Mouse (Mus musculus) layer of hippocampus, adult 11-12 months (tissue): ENCODE results near the gene Xrn1.
"Not testable (repeated sequence)": the region's sequence is repeated elsewhere in the genome, so short reads cannot be mapped to it uniquely, and the experiment has no call there.

Source experiments
- DNase-seq: peaks from one replicate; pipeline ENCODE4 v3.0.0; 2022; ENCODE audit warnings: low spot score

Xrn1 gene

DNA sequence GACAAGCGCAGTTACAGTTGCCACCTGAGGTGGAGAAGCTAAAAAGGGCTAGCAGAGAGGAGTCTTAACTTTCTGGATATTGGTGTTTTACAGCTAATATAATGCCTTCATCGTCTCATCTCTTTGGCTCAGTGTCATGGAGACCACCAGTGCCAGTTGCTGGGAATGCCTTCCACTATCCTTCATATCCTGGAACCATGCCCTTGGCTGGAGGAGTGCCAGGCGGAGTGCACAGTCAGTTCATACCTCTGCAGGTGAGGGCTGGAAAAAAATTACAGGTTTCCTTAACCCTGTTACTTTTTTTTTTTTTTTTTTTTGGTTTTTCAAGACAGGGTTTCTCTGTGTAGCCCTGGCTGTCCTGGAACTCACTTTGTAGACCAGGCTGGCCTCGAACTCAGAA, 96.9 kb downstream of the Xrn1 start:
- DNase-seq: no peak

DNA sequence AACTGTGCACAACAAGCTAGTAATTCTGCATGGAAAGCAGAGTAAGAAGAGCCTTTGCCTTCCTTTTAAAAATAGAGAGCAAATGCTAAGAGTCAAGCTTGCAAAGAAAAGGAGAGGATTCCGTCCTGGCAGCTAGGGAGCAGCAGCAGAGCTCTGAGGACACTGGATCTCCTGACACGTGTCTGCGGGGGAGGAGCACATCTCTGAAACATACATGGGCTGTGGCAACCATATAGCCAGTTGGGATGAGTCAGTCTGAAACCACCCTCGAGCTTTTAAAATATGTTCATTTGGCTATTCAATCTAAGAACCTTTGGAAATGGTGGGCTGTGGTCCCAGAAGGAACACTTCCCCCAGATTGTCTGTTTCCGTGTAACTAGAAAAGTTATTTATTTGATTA, 100.3 kb downstream of the Xrn1 start:
- DNase-seq: peak; percentile 51

DNA sequence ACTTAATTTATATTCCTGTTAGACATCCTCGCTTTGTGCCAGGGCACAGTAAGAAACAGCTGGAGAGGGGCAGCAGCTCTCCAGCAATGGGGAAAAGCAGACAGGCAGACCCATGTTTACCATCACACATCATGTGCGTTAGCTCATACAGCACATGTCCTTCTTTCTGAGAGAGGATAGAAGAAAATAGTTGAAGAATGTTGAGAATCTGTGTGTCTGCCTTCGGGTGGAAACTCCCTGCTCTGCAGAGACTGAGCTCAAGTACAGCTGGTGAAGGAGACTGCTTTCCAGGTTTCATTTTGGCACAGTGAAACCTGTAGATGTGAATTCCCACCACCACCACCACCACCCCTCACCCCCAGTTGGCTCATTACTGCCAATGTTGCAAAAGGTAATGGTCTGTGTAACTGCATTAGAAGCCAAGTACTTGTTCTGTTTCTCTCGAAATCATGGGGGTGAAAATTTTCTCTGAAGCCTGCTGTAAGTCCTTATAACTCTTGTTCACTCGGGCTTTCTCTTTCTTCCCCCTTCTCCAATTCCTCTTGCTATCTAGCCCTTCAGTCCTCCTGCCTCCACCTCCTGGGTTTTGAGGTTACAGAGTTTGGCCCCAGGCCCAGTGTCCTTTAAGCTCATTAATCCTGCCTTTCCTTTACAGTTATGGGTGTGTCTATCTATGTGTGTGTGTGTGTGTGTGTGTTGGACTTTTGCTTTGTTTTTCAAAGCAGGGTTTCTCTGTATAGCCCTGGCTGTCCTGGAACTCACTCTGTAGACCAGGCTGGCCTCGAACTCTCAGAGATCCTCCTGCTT, 102.1 kb downstream of the Xrn1 start:
- no peak for DNase-seq

DNA sequence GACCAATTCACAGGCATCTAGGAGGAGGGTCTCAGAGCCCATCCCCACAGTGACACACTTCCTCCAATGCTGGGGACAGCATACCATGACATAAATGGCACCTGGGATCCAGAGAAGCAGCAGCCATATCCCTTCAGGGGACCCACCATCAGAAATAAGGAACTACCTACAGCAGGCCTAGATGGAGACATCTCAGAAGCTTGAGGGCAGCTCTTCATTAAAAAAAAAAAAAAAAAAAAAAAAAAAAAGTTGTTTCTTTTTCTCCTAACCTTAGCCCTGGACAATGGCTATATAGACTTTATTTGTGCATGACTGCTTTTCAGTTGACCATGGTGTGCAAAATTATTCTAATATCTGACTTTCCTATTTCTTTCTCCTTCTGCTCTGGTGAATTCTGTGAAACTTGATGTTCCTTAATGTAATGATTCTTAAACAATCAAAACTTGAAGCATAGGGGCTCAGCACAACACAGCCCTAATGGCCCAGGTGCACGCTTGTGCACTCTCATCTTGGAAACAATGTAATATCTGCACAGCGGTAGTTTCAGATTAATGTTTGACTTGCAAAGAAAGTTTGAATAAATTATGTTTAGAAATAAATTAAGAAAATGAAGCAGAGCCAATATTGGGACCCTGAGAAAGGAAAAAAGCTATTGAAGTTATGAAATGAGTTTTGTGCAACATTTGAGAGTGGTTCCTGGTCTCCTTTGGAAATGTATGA, 108.7 kb downstream of the Xrn1 start:
- no peak for DNase-seq

DNA sequence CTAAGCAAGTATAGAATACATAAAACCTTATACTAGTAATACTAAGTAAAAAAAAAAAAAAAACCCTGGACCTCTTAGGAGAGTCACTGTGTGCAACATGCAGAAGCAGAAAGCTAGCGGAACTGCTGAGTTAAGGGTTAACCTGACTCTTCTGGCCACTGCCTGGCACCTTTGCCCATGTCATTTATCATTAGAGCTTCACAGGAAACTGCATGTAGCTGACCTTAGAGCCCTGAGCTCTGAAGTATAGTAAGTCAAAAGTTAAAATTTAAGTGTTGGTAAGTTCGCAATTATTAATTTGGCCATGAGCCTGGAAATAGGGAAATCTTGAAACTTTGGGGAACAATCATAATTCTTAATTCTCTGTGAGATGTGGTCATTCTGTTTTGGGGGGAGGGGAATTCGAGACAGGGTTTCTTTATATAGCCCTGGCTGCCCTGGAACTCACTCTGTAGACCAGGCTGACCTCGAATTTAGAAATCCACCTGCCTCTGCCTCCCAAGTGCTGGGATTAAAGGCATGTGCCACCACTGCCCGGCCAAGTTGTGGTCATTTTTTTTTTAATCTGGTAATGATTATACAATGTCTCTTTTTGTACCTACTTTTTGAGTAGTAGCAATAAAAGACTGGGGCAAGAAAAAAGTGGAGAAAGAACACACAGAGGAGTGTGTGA, 109.4 kb downstream of the Xrn1 start:
- no peak for DNase-seq

DNA sequence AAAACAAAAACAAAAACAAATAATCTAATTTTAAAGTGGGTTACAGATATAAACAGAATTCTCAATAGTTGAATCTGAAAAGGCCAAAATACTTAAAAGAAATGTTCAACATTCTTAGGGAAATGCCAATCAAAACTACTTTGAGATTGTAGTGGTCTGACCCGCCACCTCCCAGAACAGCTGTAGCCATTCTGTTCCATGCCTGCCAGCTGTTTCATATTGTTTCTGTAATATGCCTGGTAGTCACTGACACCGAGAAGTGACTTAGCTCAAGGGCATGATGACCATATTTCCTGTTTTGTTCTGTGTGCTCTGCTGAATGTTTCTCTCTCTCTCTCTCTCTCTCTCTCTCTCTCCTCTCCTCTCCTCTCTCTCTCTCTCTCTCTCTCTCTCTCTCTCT, 112.9 kb downstream of the Xrn1 start:
- no peak for DNase-seq

DNA sequence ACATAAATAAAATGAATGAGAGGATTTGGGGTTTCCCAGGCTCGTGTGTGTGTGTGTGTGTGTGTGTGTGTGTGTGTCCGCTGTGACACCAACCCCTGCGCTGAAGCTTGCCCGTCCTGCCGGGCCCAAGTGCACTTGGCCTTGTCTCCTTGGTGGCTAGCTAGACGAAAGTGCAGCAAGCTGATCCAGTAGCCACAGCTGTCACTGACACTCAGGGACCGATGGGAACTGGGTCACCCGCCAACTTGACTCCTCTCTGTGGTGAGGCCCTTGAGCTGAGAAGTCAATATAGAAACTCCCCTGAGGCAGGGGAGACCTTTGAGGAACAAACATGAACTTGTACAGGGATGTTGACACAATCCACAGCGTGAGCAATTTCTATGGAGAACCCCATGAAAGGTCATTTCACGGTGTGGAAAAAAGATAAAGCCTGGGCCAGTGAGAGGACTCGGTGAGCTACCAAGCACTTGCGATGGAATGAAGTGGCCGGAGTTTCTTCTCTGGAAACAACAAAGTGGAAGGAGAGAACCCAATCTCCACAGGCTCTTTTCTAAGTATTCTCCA, 124.3 kb downstream of the Xrn1 start:
- DNase-seq: no peak

DNA sequence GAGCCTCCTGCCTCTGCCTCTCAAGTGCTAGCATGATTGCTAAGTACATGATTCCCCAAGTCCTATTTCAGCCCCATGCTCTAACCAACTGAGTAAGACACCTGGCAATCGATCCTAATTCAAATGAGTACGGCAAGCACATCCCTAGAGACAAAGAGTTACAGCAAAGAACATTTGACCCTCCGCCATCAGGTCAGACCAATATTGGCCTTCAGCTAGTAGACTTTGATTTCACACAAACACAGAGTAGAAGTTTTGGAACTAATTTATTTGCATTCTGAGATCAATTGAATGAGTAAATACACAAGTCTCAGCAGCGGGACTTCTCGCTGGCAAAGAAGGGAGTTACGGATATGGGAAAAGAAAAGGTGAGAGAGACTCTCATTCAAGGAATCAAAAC, 130.7 kb downstream of the Xrn1 start:
- no peak for DNase-seq

DNA sequence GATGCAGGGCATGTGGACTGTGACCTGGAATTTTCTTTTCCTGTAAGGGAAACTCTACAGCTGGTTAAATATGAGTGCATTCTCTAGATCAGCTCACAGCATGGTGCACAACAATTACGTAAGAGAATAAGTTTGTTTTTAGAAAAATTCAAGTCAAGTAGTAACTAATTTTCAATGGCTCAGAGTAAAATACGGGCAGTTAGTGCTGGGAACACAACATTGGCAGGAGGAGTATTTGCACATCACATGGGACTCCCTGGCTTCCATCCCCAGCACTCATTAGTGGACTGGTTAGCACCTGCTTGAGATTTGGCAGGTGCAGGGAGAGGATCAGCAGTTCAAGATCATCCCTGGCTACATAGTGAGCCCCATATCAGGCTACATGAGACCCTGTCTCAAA, 133.1 kb downstream of the Xrn1 start:
- no peak for DNase-seq

DNA sequence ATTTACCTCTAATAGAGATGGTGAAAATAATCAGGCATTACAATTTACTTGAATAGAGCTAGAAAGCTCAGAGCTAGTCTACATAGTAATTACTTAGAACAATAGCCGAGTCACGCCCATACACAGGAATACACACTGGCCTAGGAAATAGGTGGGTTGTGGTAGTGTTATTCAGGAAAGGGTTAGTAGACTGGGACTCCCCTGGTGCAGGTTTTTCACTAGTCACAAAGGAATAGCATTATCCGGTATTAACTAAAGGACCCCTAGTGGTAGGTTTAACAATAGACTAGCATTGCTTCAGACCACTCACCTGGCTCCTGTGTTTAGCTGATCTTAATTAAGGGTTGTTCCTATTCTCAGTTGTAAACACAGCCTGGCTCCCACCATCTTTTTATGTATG, 133.9 kb downstream of the Xrn1 start:
- DNase-seq: not testable (repeated sequence)

DNA sequence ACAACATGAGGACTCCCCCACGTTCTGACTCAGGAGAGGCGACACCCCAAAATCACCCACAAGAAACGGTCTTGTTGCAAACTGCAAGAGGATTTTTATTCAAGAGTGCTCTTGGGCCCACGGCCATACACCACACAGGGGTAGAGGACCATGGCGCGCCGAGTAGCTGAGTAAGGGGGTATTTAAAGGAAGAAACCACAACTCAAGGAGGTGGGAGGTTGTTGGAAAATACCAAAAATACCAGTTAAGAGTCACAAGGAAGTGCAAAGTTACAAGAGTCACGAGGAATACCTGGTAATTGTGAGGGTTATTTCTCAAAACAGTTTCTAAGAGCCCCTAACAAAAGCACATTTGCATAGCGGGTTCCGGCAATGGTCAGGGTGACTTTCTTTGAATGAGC, 138.1 kb downstream of the Xrn1 start:
- DNase-seq: not testable (repeated sequence)

DNA sequence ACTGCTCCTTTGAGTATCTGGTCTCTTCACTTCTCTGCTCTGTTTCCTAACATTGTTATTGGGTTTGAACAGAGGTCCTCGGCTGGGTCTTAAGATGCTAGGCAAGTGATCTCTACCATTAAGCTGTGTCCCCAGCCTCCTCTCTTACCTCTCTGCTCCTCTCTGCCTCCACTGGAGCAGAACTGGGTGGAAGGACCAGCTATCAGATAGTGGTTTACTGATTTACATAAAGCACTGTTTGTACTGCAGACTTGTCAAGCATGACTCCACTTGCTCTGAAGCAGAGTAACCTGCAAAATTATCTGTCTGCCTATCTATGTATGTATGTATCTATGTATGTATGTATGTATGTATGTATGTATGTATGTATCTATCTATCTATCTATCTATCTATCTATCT, 138.7 kb downstream of the Xrn1 start:
- DNase-seq: no peak

DNA sequence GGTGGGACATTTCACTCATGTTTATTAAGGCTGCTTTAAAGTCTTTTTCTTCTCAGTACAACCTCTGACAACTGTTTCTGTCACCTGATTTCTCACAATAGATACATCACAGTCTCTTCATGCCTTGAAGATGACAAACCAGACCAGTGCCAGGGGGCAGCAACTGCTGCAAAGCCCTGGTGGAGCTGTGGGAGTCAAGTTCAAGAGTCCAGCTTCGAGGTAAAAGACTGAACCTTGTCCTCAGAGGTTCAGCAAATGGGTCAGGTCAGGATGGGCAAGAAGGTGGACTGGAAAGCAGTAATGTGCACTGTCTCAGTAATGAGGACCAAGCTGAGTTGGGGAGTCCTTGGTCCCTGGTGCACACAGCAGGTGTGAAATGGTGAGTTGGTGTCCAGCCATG, 139.8 kb downstream of the Xrn1 start:
- DNase-seq: no peak

DNA sequence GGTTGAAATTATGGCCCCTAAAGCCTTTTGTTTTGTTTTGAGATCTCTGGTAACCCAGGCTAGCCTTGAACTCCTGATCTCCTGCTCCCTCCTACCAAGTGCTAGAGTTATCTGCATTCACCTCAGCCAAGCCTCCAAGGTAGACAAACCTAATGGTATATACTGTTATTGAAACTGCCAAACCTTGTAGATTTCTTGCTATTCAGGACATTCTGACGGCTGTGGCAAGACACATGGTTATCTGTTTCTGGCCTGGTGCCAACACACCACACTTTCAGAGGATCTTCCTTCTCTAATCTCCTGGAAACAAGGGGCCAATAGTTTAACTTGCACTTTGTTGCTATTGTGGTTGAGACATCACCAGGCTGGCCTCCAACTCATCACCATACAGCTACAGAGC, 140.6 kb downstream of the Xrn1 start:
- DNase-seq: no peak

DNA sequence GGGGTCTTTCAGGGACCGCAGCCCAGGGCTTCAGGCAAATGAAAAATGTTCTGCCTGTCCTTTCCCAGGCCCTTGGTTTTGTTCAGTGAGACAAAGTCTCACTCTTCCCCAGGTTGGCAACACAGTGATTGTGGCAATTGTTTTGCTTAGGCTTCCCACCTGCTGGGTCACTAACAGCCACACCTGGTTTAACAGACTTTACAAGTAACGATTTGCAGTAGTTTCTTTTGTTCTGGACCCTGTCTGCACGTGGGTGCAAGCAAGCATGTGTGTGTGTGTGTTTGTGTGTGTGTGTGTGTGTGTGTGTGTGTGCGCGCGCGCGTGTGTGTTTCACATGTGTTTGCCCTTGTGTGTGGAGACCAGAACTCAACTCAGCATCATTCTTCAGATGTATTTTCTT, 148.3 kb downstream of the Xrn1 start:
- DNase-seq: no peak
